Mouse (Mus musculus) liver, adult 2 months (tissue): ENCODE measurements around the gene Cant1.

Experiments
- CTCF ChIP-seq: fragments of 200-500 bp; IDR thresholded peaks from 2 replicates; pipeline ENCODE4 v1.5.1; 2011; ENCODE audit warnings: low read depth, low read length, control low read depth
- POLR2A ChIP-seq: fragments of 200-500 bp; IDR thresholded peaks from 2 replicates; pipeline ENCODE4 v1.6.1; 2011; ENCODE audit warnings: low read length, control low read depth; ENCODE audit not compliant: insufficient read depth; ENCODE audit errors: extremely low read depth

GRCm38 (mm10) chr11:118420261-118420660, 1.4 kb upstream of the Cant1 start:
- TF ChIP-seq CTCF: no peak
- no peak for TF ChIP-seq POLR2A
